Mouse (Mus musculus): ENCODE measurements around the gene Pianp.
"Not testable (repeated sequence)": the region's sequence is repeated elsewhere in the genome, so short reads cannot be mapped to it uniquely, and the experiment has no call there.

The Pianp gene

DNA sequence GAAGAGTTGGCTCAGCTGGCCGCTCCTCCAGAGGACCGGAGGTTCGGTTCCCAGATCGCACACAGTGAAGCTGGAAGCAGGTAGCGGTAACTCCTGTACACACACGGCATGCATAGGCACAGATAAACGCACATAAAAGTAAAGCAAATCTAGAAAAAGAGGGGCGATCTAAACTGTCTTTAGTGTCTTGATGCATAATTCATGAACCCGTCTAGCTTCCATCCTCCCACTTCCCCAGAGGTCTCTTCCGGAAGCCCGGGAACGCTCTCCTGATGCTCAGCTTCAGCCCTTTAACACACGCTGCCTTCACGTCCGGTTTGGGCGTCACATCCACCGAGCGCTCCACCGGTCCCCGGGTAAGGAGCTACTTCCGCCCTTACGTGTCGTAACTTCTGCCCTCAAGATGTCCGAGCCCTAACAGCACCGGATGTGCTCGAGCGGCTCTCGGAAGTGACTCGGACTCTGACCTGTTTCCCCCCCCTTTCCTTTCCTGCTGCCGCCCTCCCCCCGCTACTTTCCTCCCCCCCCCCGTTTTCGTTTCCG is 12.2 kb downstream of the Pianp start:
- peak; percentile 87 to 98 for DNase-seq (ENCODE audit: low spot score in 2 of 2)

DNA sequence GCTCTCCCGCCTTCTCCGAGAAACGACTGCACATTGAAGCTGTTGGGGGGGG is 12.5 kb downstream of the Pianp start, which contains the start of gene Zfp384:
Gene Zfp384, plus strand, starts transcription at position 17 of the 52 bp plus-strand sequence.
- DNase-seq (ENCODE audit: low spot score in 2 of 2), result no peak

DNA sequence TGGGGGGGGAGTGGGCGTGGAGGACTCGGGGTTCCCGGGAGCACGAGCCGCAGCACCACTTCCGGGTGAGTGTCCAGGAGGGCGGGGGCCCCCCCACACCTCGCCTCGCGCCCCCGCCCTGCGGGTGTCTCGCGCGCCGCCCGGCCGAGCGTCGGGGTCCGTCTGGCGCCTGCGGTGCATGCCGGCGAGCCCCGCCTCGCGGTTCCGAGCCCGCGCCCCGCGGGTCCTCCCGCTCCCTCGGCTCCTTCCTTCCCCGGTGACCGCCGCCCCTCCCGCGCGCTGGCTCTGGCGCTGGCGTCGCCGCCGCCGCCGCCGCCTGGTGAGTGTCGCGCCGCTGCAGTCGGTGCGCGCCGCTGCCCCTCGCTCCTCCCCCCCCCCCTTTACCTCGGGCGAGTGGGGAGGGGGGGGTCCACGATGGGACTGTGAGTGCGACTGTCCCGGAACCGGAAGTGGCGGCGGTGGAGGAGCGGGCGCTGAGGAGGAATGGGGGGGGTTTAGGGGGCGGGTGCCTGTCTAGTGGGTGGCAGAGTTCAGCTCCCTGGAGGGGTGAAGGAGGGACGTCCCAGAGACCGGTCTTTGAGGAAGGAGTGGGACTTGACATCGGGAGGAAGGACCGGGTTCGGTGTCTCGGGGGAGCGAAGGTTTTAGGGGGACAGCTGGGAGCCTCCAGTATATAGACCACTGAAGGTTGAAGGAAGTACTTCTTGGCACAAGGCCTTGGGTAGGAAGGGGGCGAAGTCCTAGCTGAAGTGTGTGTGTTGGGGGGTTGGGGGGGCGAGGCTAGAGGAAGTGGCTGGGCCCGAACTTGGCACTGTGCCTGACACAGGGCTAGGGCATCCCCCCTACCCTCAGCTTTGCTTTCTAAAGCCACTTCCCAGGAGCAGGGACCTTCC is 12.9 kb downstream of the Pianp start:
- DNase-seq (ENCODE audit: low spot score in 2 of 2), result peak; percentile 59 to 69

DNA sequence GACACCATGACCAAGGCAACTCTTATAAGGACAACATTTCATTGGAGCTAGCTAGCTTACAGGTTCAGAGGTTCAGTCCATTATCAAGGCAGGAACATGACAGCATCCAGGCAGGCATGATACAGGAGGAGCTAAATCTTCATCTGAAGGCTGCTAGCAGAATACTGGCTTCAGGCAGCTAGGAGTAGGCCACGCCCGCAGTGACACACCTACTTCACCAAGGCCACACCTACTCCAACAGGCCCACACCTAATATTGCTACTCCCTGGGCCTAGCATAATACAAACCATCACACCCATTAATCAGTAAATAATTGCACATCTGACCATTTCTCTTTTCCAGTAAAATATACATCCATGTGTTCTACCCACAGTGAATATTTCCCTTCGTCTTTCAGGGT is 21.2 kb downstream of the Pianp start:
- DNase-seq (ENCODE audit: low spot score in 2 of 2), result no peak

DNA sequence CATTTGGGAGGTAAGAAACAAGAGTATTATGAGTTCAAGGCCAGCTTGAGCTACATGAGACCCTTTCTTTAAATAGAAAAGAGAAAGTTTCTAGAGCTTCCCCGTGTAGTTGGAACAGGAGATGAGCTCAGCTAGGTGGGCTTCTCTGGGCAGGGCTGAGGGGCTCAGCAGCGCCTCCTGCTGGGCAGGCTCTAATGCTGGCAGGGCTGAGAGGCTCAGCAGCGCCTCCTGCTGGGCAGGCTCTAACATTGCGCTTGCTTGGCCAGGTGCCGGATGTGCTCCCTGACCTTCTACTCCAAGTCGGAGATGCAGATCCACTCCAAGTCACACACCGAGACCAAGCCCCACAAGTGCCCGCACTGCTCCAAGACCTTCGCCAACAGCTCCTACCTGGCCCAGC is 34.0 kb downstream of the Pianp start:
- DNase-seq (ENCODE audit: low spot score in 2 of 2), result not testable (repeated sequence)

DNA sequence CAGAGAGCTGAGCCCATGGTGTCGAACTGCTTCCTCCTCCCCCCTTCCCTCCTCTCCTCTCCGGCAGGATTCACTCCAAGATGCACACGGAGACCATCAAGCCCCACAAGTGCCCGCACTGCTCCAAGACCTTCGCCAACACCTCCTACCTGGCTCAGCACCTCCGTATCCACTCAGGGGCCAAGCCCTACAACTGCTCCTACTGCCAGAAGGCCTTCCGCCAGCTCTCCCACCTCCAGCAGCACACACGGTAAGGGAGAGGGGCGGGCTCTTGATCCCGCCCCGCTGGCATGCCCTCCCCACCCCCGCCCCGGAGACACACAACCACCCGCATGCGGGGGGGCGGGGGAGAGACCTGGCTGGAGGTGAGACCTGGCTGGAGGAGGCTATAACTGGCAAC is 35.1 kb downstream of the Pianp start:
- DNase-seq (ENCODE audit: low spot score in 2 of 2), result no peak

DNA sequence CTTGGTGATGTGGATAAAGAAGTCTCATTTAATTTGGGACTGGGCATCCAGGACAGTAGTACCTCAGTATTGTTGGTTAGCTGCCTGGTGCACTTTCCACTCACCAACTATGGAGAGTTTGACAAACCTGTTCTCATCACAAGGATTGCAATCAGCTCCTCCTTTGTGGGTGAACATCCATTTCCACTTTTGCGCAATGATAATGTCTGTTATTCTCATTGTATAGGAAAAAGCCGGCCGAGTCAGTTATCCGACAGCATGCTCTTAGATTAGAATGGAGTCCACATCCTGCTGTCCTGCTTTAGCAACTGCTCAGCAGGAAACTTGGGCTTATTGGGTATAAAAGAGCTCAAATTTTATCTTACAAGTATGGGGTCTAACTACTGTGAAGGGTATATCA is 42.2 kb downstream of the Pianp start:
- no peak for DNase-seq (ENCODE audit: low spot score in 2 of 2)

DNA sequence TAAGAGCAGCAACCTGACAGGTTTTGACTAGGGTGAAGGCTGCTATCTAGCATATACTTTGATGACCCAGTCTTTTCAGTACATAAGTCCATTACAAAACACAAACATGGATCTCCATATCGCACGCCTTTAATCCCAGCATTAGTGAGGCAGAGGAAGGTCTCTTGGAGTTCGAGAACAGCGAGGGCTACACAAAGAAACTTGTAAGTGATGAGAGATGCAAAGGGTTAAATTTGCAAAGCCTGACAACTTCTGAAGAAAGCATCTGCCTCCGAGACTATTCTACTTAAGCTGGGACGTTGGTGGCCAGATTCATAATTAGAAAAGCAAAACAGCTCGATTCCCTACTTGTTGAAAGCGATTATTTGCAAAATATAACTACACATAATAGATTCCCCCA is 42.6 kb downstream of the Pianp start:
- DNase-seq (ENCODE audit: low spot score in 2 of 2), result no peak

DNA sequence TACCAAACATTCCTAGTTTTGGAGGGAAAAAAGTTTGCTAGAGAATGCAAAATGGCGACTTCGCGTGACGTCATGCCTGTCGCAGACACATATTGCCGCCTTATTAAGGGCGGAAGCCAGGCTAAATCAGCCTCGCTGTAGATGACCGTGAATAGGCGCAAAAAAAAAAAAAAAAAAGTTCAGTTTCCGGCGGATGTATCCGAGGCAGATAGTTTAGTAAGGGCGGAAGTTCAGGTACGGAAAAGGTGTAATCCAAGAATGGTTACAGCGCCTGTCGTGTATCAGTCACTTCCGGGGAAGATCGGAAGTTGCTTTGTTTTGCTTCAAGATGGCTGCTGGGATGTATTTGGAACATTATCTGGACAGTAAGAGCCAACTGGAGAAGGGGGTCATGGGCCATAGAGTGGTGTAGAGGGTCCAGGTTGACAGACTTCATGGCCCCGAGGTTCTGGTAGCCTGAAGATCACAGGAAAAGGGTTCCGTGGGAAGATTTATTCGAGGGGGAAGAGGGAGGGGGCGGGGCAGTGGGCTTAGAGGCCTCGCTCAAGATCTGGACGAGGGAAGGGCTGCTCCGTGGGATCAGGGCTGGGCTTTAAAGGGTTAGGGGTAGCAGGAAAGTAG is 43.1 kb downstream of the Pianp start, which contains the start of gene Ing4:
Gene Ing4, plus strand, starts transcription at position 228 of the 621 bp plus-strand sequence.
- DNase-seq (ENCODE audit: low spot score in 2 of 2), result peak; percentile 67 to 87

DNA sequence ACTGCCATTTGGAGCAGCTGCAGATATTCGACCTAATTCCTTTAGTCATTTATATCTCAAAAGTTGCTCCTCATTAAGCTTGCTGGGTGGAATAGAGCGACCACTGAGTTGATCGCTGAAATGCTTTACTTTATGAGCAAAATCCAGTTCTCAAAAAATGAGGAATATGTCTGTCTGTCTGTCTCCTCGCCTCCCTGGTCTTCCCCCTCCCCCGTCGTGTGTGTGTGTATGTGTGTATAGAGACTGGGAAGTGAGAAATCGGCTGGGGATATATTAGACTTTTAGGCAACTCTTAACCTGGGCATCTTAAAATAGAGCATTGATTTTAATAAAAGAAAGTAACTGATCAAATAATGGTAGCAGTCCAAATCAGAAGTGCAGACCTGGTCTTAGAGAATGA is 43.7 kb downstream of the Pianp start:
- no peak for DNase-seq (ENCODE audit: low spot score in 2 of 2)

DNA sequence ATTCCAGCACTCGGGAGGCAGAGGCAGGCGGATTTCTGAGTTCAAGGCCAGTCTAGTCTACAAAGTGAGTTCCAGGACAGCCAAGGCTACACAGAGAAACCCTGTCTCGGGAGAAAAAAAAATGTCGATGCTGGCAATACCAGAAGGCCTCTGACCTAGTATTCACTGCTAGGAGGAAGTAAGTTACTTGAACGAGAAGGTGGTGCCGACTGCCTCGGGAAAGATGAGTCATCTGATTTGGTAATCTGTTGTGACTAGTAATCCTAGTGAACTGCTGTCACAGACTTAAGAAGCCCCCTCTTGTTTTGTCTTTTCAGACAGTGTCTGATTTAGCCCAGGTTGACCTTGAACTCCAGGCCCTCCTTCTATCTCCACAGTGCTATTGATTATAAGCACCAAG is 44.6 kb downstream of the Pianp start:
- peak in 1 of 2 experiments; percentile 22 for DNase-seq (ENCODE audit: low spot score in 2 of 2)

DNA sequence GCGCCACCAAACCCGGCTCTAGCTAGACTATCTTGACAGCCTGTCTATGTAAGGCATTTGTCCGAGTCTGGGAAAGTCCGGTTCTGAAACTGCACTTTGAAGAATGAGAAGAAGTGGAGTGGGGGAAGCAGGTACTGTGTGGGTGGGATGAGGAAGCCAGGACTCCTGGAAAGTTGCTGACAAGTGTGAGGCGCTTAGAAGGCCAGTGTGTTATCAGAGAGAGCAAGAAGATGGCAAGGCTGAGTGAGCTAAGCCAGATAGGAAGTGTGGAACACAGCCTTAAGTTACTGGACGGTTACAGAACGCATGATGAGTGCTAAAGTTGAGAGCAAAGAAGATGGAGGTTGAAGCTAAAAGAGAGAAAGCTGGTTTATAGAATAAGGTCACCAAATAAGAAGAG is 45.6 kb downstream of the Pianp start:
- DNase-seq (ENCODE audit: low spot score in 2 of 2), result no peak

DNA sequence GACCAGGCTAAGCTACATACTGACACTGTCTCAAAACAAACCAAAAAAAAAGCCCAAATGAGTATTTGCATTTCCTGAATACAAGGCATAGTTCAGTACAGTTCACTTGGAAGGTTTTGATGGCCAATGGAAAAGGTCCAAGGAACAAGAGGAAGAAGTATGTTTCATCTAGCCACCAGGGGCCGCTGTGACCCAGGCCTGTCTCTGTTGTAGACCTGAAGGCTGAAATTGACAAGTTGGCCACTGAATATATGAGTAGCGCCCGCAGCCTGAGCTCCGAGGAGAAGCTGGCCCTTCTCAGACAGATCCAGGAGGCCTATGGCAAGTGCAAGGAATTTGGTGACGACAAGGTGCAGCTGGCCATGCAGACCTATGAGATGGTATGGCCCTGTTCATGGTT is 50.2 kb downstream of the Pianp start:
- DNase-seq (ENCODE audit: low spot score in 2 of 2), result peak in 1 of 2 experiments; percentile 59

DNA sequence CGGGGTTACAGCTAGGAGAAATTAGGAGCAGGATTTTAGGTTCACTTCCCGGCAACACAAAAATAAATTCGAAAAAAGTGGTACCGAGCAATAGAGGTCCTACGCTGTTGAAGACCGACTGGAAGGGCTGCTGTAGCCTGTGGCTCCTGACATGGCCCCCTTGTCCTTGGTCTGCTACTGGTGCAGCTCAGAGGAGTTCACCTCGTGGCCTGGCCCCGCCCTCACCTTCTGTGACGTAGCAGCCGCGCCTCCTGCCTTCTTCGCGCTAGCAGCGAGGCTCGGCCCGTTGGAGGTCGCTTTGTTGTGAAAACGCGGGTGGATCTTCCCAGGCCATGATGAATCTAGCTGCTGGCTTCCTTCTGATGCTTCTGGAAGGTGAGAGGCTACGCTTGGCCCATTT is 53.2 kb downstream of the Pianp start, which contains the start of gene Acrbp:
Gene Acrbp, plus strand, starts transcription at position 12 of the 400 bp plus-strand sequence.
- DNase-seq (ENCODE audit: low spot score in 2 of 2), result no peak

DNA sequence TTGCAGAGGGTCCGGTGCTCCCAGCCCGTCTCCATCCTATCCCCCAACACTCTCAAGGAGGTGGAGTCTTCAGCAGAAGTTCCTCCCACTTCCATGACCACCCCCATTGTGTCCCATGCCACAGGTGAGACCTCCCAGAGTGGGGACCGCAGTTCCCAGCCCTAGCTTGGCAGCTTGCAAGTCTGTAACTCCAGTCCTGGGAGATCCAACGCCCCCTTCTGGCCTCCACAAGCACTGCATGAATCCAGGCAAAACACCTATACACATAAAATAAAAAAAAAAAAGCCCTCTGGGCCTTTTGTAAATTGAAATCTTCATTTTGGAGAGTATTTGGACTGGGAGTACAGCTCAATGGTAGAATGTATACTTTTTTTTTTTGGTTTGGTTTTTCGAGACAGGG is 54.7 kb downstream of the Pianp start:
- no peak for DNase-seq (ENCODE audit: low spot score in 2 of 2)
